Mouse (Mus musculus): ENCODE results near the gene Sorbs2.

The Sorbs2 gene

DNA sequence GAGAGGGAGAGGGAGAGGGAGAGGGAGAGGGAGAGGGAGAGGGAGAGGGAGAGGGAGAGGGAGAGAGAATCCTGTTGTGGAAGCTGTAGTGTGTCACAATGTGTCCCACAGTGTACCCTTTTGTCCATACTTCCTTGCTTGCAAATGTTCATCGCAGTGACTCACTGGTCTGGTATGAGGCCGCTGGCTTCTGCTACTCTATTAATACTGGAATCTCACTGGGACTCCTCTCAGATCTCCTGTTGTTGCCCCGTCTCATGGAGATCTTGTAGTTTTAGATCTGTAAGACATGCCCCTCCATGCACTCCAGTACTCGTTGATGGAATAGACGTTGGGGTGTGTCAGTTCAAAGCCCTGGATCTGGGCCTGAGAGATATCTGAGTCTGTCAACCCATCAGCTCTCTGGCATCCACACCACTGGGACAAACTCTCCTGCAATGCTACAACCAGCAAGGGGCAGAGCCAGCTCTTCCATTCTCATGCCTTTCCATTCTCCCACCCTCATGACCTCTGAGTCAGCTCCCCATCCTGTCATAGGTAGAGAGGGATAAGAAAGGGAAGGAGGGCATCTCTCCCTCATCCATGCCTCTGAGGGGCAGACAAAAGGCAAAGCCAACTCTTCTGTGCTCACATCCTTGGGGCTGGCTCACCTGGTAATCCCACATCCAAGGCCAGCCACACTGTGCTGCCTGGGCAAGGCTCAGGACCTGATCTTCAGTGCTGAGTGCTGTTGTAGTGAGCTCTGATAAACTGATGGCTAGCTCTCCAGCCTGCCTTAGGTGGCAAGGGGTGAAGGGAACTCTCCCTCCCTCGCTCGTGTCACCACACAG, 72.3 kb downstream of the Sorbs2 start:
- peak; percentile 11 for DNase-seq

DNA sequence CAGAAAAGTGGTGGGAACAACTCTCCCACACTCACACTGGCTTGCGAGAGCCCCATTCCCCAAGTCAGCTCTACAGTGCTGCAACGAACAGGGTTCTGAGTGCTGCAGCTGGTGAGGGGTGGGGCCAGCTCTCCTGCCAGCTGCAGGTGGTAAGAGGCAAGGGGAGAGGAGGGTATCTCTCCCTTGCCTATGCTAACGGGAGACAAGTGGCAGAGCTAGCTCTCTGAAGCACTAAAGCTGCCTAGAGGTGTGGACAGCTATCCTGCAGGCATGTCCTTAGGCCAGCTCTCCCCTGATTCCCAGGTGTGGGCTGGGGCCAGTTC, 72.9 kb downstream of the Sorbs2 start:
- DNase-seq = no peak

DNA sequence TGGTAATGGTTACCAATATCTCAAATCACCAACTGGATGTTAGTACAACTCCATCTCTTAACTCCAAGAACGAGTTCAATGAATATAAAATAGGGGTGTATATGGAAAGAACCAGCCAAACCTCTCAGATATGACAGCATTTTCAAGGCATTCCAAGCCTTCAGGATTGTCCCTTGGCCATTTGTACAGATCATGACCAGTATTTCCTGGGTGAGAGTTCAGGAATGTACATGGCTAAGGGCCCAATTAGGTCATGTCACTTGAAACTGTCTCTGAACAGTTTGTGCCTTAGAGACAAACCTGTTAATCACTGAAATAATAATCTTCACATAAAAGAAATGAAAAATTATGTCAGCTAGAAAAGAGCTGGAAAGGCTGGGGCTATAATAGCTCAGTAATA, 76.3 kb downstream of the Sorbs2 start:
- no peak for DNase-seq

DNA sequence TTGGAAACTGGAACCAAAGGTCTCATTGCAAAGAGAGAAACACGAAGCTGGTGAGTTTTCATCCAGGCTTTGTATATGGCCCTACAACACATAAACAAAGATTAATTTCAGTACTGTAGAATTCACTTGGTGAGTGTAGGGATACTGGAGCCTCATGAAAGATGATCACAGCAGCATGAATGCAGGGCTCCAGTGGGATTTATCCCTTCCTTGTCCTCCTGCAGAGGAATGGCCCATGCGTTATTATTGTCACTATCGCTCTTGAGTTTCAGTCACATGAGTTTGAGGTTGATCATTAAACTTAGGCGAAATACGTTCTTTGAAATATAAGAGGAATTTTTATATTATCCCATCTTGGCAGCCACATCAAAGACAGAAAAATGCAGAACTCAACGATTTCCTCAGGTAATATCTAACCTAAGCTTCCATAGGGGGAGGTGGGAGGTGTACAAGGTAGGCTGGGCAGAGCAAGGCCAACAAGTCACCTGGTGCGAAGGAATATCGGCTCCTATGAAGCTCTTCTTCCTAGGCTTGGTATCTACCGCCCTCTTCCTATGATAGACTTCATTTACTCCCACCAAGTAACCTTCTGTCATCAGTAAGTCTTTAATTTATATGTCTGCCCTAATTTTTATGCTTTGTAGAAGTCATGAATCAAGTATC, 76.9 kb downstream of the Sorbs2 start:
- no peak for DNase-seq

DNA sequence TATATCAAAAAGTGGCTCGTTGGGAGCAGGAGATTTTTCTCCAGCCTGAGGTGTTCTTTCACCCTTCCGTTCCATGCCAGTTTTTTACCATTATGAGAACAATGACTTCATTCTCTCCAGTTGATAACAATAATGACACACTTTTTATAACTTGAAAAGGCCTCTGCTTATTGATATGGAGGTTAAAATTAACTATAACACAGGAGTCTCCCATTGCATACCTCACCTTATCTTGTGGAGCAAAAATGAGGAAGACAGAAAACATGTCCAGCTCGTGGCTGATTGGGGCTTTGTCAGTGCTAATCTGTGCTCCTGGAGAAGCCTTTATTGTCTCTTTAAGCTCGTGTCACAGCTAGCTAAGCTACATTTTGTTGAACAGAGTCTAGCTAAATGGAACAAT, 77.6 kb downstream of the Sorbs2 start:
- no peak for DNase-seq

DNA sequence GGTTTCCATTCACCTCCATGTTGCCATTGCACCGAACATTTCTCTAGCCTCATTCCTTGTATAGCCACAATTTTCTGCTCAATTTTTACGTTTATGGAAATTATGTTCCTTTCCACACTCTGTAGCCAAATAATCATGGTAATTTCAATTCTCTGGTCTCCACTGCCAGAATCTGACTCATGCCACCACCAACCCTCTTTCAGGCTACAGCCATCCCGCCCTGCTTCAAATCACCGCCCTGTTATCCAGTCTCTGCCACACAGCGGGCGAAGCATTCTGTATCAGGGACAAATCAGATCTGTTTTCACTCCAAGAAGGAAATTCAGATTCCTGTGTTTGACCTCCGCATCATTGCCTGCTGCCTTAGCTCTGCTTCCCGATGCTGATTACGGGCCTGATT, 79.4 kb downstream of the Sorbs2 start:
- no peak for DNase-seq

DNA sequence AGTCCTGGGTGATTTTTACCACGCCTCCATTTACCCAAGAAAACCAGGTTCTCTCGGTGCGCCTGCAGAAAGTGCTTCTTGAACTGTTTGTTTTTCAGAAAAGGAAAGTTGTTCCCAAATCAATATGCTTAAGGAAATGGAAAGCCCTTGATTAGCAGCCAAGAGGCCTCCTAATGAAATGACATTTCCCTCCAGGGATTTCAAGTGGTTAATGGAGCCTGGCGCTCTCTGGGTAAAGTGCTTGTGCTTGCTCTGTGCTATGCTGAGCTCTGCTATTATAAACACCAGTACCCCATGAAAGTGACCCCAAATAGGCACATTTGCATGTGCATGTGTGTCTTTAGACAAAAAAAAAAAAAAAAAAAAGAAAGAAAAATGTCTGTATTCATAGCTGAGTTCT, 84.3 kb downstream of the Sorbs2 start:
- no peak for DNase-seq

DNA sequence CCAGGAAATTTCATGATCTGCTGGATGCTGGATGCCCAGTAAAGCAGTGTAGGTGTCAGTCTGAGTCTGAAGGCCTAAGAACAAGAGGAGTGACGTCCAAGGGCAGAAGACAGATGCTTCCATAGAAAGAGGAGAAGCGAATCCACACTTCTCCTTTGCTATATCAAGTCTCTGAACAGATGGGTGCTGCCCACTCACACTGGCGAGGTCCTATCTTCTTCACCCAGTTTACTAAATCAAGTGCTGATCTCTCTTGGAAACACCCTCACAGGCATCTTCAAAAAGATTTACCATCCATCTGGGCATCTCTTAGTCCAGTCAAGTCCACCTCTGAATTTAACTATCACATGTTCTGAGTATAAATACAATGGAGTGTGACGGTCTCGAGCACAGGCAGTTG, 86.1 kb downstream of the Sorbs2 start:
- DNase-seq = no peak

DNA sequence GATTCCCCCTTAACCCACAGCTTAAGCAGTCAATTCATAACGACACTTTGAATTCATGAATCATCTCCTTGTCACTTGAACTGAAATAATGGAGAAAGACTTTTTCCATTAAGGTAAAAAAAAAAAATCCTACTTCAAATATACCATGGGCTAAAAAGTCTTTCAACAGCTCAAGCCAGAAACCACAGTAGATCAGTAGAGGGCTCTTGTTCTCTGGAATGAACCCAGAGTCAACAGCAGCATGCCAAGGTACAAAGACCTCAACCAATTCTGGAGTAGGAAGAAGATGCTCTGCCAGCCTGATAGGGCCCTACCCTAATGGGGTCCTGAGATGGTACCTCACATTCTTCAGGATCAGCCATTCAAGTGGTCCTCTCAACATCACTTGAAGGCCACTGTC, 88.4 kb downstream of the Sorbs2 start:
- no peak for DNase-seq

DNA sequence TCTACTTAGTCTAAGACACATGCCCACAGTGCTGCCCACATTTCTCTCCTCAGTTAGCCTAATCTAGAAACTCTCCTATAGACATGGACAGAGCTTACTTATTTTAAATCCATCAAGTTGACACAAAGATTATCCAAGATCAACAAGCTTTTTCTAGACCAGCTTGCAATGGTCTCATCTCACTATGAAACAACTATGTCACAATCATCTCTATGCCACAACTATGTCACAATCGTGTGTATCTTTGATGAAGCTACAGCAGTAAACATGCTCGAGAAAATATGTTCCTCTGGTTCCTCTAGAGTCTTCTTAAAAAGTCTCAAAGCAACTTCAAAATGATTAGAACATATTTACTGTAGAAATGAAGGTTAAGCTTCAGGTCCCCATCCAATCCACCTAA, 89.0 kb downstream of the Sorbs2 start:
- no peak for DNase-seq

DNA sequence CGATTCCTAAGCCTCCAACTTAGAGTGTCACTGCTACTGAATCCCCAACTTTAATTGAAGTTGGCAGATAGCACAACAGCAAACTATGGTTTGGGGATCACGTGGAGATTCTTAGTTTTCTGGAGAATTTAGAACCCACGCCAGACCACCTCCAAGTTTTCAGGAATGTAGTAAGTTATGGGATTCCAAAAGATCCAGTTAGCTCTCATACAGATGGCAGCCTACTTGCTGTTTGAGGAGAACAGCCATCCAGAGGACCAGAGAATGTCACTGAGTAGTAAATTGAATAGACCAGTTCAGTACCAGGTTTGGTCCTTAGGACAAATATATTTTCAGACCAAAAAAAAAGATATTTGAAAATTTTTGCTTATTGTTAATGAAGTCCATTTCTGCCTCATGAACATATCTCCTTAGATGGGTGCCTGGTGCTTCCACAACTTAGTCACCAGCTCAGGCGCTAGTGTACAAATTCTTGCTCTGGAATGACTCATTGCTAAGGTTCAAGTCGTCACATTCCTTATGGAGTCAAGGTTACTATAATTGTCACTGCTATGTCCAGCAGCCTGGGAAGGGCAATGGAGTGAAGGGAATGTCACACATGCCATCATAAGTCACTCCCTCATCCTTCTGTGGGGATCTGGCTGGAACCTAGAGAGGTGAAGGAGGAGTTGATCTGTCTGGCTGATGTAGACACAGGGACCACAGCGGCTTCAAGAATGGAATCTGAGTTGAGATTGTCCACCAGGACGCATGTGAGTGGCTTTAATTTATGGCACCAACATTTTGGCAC, 90.2 kb downstream of the Sorbs2 start:
- no peak for DNase-seq

DNA sequence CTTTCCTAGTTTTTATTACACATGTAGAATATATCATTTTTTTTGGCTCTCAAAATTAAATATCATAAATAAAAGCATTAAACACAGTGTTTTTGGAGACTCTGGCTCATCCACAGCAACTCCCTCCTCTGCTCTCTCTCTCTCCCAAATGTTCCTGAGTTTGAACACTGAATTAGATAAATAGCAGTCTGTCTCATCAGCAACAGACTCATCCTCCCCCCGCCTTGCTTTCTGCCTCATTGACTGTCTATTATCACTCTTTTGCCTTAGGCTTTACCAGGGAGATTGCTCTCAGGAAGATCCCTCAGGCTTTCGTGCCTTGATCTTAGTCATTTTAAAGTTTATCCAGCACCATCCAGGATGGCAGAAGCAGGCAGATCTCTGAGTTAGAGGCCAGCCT, 91.3 kb downstream of the Sorbs2 start:
- DNase-seq = no peak

DNA sequence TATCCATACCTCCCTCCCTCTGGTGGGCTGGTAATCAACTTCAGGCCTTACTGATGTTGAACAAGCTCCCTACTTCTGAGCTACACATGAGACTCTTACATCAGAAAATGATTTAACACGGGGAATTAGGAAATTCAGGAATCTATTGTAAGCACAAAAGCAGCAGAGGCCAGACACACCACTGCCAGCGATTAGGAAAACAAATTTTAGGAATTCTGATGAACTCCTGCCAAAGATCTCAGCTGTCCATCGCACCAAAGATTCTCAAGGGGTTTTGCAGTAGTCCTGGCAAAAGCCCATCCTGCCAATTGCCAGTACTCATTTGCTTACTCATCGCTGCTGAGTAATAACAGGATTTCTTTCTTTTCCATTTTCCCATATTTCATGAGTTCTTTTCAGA, 94.4 kb downstream of the Sorbs2 start:
- no peak for DNase-seq

DNA sequence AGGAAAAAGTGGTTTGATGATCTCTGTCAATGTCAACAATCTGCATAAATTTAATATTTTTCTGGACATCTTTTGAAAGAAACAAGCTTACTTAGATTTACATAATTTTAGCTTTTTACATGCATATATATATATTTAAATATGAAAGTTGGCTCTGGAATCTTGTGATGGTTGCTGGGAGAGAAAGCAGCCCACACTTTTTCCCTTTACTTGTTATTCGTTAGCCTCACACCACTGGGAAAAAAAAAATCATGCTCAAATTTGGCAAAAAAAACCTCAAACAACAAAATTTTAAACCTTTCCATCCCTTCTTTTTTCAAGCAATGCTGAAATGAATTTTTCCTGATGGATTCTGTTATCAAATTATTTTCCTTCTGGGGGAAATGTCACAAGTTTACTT, 97.8 kb downstream of the Sorbs2 start:
- no peak for DNase-seq

DNA sequence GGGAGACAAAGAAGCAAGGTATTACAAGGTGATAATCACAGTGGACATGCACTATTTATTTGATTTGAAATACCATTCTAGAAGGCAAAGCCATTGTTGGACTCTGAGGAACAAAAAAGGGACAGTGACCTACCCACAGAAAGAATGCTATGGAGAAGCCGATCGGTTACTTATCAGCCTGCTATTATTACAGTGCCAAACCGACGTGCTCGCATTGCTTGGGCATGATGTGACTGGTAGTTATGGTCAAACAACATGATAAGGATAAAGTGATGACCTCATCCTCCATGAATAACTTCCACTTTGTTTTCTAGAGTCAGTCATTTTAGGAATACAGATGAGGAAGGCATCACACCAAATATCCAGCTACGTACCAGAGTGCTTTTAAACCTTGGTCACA, 99.4 kb downstream of the Sorbs2 start:
- DNase-seq = no peak

DNA sequence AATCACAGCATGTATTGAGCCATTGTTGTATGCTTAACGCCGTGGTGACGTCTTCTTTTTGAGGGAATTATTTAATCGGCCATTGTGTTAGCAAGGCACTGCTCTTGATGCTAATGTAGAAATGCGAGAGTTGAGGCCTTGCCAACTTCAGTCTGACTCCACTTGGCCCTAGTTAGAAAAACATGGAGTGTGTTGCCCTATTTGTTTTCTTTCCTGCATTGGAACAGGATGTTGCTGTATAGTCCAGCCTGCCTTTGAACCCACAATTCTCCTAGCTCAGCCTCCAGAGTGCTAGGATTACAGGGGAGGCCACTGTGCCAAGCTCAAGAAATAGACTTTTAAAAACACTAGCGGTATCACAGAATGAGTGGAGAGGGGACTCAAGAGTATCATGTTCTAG, 100.8 kb downstream of the Sorbs2 start:
- DNase-seq = no peak

DNA sequence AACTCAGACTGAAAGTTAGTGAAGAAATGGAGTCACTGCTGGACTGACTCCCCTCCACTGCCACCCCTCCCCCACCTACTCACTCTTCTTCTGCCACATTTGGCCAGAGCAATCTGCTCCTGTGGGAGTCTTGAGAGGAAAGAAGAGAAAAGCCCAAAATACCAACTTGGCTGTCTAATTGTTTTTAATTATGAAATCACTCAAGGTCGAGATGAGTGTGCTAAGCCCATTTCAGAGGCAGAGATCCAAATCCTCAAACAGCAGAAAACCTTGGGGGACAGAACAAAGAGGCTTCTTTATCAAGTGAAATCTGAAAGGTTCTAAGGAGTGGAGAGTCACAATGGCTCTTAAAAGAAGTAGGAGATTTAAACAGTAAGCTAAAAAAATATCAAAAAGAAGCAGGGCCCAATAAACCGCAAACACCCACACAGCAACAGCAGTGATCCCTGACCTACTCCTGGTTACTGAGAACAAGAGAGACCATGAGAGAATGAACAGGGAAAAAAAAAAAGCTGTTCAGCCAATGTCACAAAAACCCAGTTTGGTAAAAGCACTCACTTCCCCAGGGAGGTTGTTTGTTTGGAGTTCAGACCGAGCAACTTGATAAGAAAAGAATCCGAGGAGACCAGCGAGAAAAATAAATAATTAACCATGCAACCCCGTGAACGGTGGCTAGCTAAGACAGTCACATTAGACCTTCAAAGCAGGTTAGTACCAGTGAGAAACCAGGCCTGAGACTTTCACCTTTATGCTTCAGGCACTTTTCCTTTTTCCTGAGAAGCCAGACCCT, 103.0 kb downstream of the Sorbs2 start:
- DNase-seq = peak; percentile 23

DNA sequence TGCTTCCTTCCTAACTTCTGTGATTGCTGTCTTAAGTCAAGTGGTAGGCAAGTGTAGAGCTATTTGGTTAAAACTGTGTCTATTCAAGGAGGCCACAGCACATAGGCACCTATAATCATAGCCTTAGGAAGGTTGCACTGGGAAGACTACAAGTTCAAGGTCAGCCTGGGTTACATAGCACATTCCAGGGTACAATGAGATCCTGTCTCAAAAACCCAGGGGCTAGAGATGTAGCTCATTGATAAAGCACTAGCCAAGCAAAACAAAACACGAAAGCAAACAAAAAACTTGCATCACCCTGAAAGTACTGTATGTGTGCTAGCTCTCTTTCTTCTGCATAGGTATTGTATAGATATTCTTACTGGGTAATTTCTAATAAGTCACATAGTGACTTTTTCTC, 103.7 kb downstream of the Sorbs2 start:
- no peak for DNase-seq

DNA sequence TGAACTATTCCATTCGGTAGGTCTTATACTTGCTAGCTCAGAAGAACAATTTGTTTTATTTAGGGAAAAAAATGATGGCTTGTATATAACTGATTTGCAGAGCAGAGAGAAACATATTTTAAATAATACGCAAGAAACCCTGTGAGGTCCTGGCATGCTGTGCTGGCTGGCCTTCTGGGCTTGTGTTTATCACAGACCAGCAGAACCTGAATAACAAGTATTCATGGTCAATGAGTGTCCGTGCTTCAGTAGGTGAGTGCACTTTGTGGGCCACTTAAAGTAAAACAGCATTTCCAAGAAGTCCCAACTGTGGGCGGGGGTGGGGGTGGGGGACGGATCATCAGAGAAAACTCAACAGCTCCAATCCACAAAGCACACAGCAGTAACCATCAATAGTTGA, 107.0 kb downstream of the Sorbs2 start:
- DNase-seq = peak; percentile 31

DNA sequence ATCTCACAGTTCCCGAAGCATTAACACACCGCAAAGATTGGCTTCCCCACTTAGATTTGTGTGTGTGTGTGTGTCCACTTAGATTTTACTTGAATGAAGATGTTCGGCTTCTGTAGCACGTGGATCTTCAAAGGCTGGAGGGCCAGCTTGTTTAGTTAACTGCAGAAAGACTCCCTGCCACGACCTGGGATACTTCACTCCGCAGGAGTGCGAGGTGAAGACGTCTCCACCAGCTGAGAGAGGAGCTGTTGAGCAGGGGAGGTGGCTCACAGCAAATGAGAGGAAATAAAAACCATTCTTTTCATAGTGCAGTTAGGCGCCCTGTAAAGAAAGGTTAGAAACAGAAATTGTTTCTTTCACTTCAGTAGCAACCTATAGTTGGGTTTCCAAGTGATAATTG, 107.5 kb downstream of the Sorbs2 start:
- no peak for DNase-seq

DNA sequence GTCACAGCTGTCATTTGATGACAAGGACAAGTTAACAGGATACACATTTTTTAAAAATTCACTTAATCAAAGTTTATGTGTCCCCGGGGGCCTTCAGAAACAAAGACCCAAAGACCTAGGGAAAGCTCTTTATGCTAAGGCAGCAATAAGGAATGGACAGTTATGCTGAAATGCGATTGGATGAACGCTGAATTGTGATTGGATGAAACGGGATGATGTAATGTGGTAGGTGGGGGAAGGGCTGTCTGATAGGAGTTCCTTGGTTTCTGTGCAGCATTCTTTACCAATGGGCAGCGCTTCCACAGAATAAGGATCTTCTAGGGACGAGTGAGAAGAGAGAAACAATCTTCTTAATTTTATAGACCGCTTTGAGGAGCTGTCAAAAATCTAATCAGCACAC, 108.0 kb downstream of the Sorbs2 start:
- DNase-seq = peak; percentile 22

DNA sequence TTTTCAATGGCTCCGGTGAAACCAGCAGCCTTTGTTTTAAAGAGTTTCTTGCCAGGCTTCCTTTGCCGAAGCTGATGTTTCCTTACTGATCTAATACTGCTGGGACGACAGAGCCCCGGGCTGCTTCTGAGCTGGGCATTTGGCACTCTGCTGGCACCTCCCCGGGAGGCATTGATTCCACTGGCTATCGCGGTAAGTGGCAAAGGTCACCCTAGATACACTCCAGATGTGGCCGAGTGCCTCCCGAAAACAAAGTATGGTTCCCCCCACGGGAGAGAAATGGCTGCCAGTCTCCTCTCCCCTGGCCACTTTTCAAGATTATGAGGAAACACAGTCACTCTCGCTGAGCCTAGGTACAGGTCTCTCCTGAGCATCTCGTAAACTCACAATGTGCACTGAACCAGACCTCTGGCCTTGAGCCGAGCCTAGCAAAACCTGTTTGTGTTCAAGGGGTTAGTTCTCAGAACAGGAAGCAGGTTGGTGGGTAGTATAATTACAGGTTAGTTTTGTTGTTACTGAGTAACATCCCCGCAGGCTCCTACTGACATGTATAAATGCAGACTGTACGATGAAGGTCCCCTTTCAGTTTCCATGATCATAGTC, 114.1 kb downstream of the Sorbs2 start:
- peak; percentile 37 for DNase-seq

DNA sequence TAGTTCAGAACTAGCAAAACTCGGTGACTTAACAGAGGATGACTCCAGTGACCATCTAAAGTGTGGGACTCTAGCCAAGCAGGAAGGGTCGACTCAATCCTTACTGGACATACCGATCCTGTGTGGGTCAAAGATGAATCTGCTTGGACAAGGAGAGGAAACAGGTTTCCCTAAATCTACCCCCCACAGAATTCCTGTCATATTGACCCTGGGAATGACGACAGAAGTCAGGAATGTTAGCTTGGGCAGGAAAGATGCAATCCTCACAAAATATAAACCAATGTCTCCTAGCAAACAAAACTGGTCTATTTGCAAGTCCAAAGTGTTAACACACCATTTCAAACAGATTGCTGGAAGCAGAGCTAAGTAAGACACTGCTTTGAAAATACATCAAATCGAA, 118.8 kb downstream of the Sorbs2 start:
- no peak for DNase-seq
